Mouse (Mus musculus) CD4-positive, CD25-positive, alpha-beta regulatory T cell, adult 2 months (primary cell): ENCODE measurements around the gene Olfr215.
A peak's percentile ranks its signal among the peaks of the same experiment; 100 is the strongest.
"Not testable (repeated sequence)": the region's sequence is repeated elsewhere in the genome, so short reads cannot be mapped to it uniquely, and the experiment has no call there.

Source experiments
- DNase-seq: peaks from one replicate; pipeline ENCODE4 v3.0.0-alpha.2; 2012; ENCODE audit warnings: low read depth, low spot score

The Olfr215 gene

GRCm38 (mm10) chr6:116584095-116584494 is at the start of gene Olfr215:
TSS of gene Olfr215 (minus strand) at chr6:116584195.
- DNase-seq = no peak

GRCm38 (mm10) chr6:116632129-116632528 is 48.1 kb upstream of the Olfr215 start:
- peak; percentile 82 for DNase-seq

GRCm38 (mm10) chr6:116629766-116630165 is 45.8 kb upstream of the Olfr215 start:
- DNase-seq = no peak

GRCm38 (mm10) chr6:116628539-116629171 is 44.7 kb upstream of the Olfr215 start, which contains the start of gene Zfp422:
TSS of gene Zfp422 (minus strand) at chr6:116628999.
- DNase-seq = peak; percentile 75

- no peak for DNase-seq
These were observed 44.1 kb upstream of the Olfr215 start for GRCm38 (mm10) chr6:116628095-116628494.

GRCm38 (mm10) chr6:116626417-116626816 is 42.4 kb upstream of the Olfr215 start:
- not testable (repeated sequence) for DNase-seq

GRCm38 (mm10) chr6:116621318-116622023 is 37.5 kb upstream of the Olfr215 start:
- DNase-seq = no peak

GRCm38 (mm10) chr6:116618073-116618472 is 34.1 kb upstream of the Olfr215 start:
- no peak for DNase-seq

GRCm38 (mm10) chr6:116615719-116616118 is 31.7 kb upstream of the Olfr215 start:
- DNase-seq = no peak

- no peak for DNase-seq
These were observed 23.2 kb upstream of the Olfr215 start for GRCm38 (mm10) chr6:116607230-116607629.

GRCm38 (mm10) chr6:116600969-116601368 is 17.0 kb upstream of the Olfr215 start:
- DNase-seq = not testable (repeated sequence)

- peak; percentile 25 for DNase-seq
These were observed 14.2 kb downstream of the Olfr215 start for GRCm38 (mm10) chr6:116569834-116570233.

GRCm38 (mm10) chr6:116554952-116555351 is 29.0 kb downstream of the Olfr215 start:
- no peak for DNase-seq

GRCm38 (mm10) chr6:116553935-116554334 is 30.1 kb downstream of the Olfr215 start, which contains the start of gene Olfr214:
TSS of gene Olfr214 (plus strand) at chr6:116554235.
- DNase-seq = no peak

- not testable (repeated sequence) for DNase-seq
These were observed 33.2 kb downstream of the Olfr215 start, which contains the start of gene Gm5580 for GRCm38 (mm10) chr6:116550841-116551240. TSS of gene Gm5580 (plus strand) at chr6:116551141.

GRCm38 (mm10) chr6:116542500-116542899 is 41.5 kb downstream of the Olfr215 start:
- no peak for DNase-seq

GRCm38 (mm10) chr6:116538156-116538555 is 45.8 kb downstream of the Olfr215 start, which contains the start of gene Olfr213:
TSS of gene Olfr213 (plus strand) at chr6:116538456.
- DNase-seq = no peak
